Mouse (Mus musculus): ENCODE measurements around the gene Rassf6.

DNA sequence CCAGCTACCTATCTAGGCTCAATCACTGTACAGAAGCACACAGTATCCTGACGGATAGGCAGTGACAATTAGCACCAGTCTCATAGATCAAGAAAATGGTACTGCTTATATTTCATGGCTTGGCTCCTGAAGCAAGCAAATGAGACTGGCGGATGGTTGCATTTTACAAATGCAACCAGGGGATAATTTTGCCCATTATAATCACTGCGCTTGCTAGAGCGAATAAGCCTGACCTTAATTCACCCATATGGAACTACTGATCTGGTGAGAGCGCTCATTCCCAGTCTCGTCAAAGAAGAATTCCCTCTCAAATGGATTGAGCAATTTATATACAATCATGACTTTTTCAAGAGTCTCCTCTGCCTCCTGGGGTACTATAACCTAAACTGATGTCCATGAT lies 16.2 kb upstream of the Rassf6 start:
- TF ChIP-seq POLR2A (IDR thresholded peaks at IDR 0.05; ENCODE audit: insufficient read depth, low read depth, low read length) (no peak), EP300 (IDR thresholded peaks at IDR 0.05; ENCODE audit: insufficient read depth, low read depth, low read length) (no peak)

All from heart, adult 2 months (tissue).